Mouse (Mus musculus): Measurements from ENCODE around the gene Pfkp.

DNA sequence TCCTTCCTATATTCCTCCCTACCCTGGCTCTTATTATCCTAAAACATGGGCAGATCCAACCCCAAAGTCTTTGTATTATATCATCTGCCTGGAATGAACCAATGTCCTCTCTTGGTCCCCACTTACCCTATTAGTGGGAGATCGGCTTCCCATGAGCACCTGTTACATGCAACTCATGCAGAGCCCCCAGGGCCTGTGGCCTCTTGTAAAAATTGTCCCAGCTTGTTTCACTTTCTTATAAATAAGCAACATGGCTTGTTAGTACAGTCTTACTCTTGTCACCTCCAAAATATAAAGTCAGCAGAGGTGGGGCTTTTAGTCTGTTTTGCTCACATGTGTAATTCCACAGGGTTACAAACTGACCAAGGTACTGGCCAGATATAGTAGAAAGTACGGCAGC is 46.9 kb downstream of the Pfkp start:
- TF ChIP-seq POLR2A (IDR thresholded peaks at IDR 0.05; ENCODE audit: insufficient read depth, low read depth, low read length) = no peak
- TF ChIP-seq CTCF (IDR thresholded peaks at IDR 0.05) = no peak
- TF ChIP-seq EP300 (IDR thresholded peaks at IDR 0.05; ENCODE audit: insufficient read depth, low read depth, low read length) = no peak

Data from heart, adult 2 months (tissue).